Mouse (Mus musculus) olfactory bulb, adult 2 months (tissue): ENCODE results near the gene B020011L13Rik. TPM values are rescaled to one million over a fixed set of nuclear protein-coding genes. Genes with fewer than 3 reads are reported as not detected.
"Not testable (repeated sequence)": the region's sequence is repeated elsewhere in the genome, so short reads cannot be mapped to it uniquely, and the experiment has no call there.

Experiments used
- H3K27ac ChIP-seq: fragments of 200-500 bp; 2 replicates; pipeline ENCODE4 v1.5.1; 2012; ENCODE audit warnings: low read depth, low read length; ENCODE audit not compliant: insufficient read depth
- H3K4me1 ChIP-seq: fragments of 200-500 bp; 2 replicates; pipeline ENCODE4 v1.6.1; 2012; ENCODE audit warnings: low read length; ENCODE audit not compliant: control insufficient read depth, insufficient read depth
- H3K4me3 ChIP-seq: fragments of 200-500 bp; 2 replicates; pipeline ENCODE4 v1.5.1; 2012; ENCODE audit warnings: mild to moderate bottlenecking, low read depth, low read length, moderate library complexity; ENCODE audit not compliant: insufficient read depth
- WGBS: fragments of 180-500 bp; shearing (Covaris S2); methylation state at CpG from one replicate; pipeline ENCODE4 v1.1.7; 2018; 5-methylcytosine and 5-hydroxymethylcytosine counted together
- polyA plus RNA-seq: library from polyadenylated mRNA; stranded (reverse); fragments of >200 nt; gene quantifications from 2 replicates; pipeline ENCODE4 v1.2.4, GENCODE M21; 2012; ENCODE audit warnings: low replicate concordance; ENCODE audit not compliant: missing spikeins, insufficient read depth, insufficient read length

B020011L13Rik gene
- not detected in 2 replicates for polyA plus RNA-seq

GRCm38 (mm10) chr1:117780833-117781232 is at the start of gene B020011L13Rik:
Gene B020011L13Rik (plus strand): TSS chr1:117781133.
- not testable (repeated sequence) for H3K4me3 ChIP-seq, H3K4me1 ChIP-seq, H3K27ac ChIP-seq
- 55% methylated on average over 3 of the region's 3 CpGs for WGBS

GRCm38 (mm10) chr1:117816271-117816670 is 35.3 kb downstream of the B020011L13Rik start:
- not testable (repeated sequence) for H3K27ac ChIP-seq, H3K4me3 ChIP-seq, H3K4me1 ChIP-seq

GRCm38 (mm10) chr1:117829781-117830180 is 48.8 kb downstream of the B020011L13Rik start, which contains the start of gene Gm28360:
Gene Gm28360 (plus strand): TSS chr1:117830081.
- 63% methylated on average over 5 of the region's 5 CpGs for WGBS
- not testable (repeated sequence) for H3K27ac ChIP-seq, H3K4me1 ChIP-seq, H3K4me3 ChIP-seq

- 89% methylated on average over 3 of the region's 3 CpGs for WGBS
- H3K4me3 ChIP-seq, H3K4me1 ChIP-seq, H3K27ac ChIP-seq: not testable (repeated sequence)
These were observed 70.8 kb downstream of the B020011L13Rik start for GRCm38 (mm10) chr1:117851718-117852117.

Other genes with a start within 250 kb of the B020011L13Rik start
- gene Gm28363, start 84.0 kb upstream of the B020011L13Rik start, polyA plus RNA-seq: not detected in 2 replicates
- gene Gm28360, start 48.9 kb downstream of the B020011L13Rik start, polyA plus RNA-seq: not detected in 2 replicates
- not detected in 2 replicates for gene Gm28168, start 146.9 kb downstream of the B020011L13Rik start, polyA plus RNA-seq
- not detected in 2 replicates for gene Gm7145, start 184.8 kb downstream of the B020011L13Rik start, polyA plus RNA-seq